Mouse (Mus musculus) spleen, adult 12 weeks (tissue): ENCODE results near the gene Tnks1bp1.

Source experiments
- DNase-seq: peaks from one replicate; pipeline ENCODE4 v3.0.0; 2022; ENCODE audit warnings: low spot score

The Tnks1bp1 gene

GRCm38 (mm10) chr2:85091325-85091724 is 43.5 kb downstream of the Tnks1bp1 start:
- DNase-seq, result no peak

GRCm38 (mm10) chr2:85093376-85093775 is 45.6 kb downstream of the Tnks1bp1 start:
- no peak for DNase-seq

- no peak for DNase-seq
Observed at GRCm38 (mm10) chr2:85095906-85096305, 48.1 kb downstream of the Tnks1bp1 start.

- no peak for DNase-seq
Observed at GRCm38 (mm10) chr2:85098014-85098413, 50.2 kb downstream of the Tnks1bp1 start.

GRCm38 (mm10) chr2:85098824-85099511 is 51.1 kb downstream of the Tnks1bp1 start:
- no peak for DNase-seq

GRCm38 (mm10) chr2:85103201-85103600 is 55.4 kb downstream of the Tnks1bp1 start:
- DNase-seq, result no peak

- DNase-seq, result no peak
Observed at GRCm38 (mm10) chr2:85105426-85106013, 57.7 kb downstream of the Tnks1bp1 start.

GRCm38 (mm10) chr2:85106068-85106790 is 58.4 kb downstream of the Tnks1bp1 start:
- no peak for DNase-seq

- DNase-seq, result no peak
Observed at GRCm38 (mm10) chr2:85106941-85107340, 59.1 kb downstream of the Tnks1bp1 start.

GRCm38 (mm10) chr2:85110288-85110875 is 62.6 kb downstream of the Tnks1bp1 start:
- DNase-seq, result no peak
